Mouse (Mus musculus): Measurements from ENCODE around the gene Fggy.

Gene Fggy

DNA sequence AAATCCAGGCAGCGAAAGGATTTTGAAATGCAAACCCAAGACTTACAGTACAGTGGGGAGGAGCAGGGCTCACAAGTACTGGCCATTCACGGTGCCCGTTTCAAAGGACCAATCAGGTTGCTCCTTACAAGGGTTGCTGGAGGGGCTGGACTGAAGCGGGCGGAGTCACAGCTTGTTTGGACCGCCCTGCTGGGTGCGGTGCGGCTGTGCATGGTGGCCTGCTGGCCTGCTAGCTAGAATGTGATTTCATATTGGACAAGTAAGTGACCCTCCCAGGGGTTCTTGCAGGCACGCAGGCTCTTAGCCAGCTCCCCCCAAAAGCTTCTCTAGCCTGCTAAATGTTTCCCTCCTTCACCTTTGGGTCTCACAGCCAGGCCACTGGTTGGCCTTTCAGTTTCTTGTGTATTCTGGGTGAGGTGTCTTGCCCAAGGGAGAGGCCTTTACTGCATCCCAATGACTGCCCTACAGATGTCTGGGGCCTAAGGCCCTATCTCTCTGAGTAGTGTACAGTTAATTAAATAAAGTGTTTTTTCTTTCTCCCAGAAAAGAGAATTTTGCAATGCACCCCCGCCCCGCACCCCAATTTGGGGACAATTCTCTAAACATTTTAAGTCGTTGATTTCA, at the start of gene Fggy:
Gene Fggy, plus strand, starts transcription at position 175 of the 624 bp plus-strand sequence.
- DNase-seq, result peak; percentile 98

DNA sequence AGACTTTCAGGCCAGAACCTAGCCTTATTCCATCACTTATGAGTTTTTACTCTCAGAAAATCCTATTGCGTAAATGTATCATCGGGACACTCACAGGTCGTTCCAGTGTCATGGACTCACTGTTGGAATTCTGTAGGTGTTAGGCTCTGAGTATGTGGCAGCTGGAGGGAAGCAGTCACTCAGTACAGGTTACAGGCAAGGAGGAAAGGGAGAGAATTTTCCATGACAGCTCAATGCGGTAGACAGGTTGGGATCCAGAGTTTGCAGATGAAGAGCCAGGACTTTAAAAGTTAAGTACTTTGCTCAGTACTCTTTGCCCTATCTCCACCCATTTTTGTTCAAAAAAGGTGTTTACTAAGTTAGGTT, 49.4 kb upstream of the Fggy start:
- DNase-seq, result no peak

DNA sequence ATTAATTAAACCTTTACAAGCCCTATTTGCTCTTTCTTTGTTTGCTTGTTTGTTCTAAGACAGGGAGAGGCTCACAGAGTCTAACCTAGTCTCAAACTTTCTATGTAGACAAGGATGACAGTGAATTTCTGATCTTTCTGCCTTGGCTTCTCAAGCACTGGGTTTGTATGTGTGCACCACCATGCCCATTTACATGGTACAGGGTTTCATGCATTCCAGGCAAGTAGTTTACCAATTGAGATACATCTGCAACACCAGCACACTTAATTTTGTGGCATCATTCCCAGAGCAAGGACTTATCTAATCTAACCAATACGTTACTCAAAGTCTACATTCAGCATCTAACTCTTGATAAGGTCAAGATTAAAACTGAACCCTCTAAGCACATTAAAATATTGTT, 38.9 kb upstream of the Fggy start:
- DNase-seq, result no peak

DNA sequence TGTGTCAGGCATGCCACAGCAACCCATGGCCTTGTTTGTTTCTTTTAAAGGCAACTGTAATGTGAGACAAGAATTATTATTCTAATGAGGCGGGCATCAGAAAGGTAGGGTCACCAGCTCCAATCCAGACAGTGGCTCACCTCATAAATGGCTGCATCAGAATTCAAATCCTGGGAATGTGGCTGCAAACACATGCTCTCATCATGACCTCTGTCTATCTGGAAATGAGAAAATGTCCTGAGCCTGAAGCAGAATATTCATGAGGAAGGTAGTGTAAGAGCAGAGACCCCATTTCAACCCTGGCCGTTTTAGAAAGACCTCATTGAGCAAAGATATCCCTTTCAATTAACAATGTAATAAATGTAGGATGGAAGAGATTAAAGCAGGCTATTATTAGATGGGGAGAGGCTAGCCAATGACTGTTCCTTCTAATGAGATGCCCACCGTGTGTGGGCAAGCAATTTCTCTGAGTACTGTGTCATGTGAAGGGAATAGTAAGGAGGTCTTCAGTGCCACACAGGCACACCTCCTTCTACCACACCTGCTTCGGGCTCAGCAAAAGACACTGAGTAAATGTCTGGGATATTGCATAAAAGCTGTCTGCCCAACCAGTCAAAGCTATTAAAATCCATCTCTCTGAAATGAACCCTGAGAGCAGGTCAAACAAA, 37.2 kb upstream of the Fggy start:
- no peak for DNase-seq

DNA sequence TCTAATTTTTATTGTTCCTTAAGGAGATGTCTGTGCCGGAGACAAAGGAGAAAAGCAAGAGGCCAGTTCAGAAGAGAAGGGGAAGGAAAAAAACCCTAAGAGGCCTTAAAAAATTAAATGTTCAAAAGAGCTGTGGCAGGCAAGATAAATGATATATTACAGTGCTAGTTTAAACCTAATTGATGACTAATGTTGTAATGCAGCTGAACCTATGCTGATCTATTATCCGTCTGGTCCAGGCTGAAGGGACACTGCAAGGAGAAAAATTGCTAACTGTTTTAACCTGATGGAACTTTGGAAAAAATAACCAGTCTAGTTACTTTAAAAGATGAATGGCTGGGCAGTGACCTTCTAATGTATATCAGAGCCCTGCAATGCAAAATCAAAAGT, 36.7 kb upstream of the Fggy start:
- DNase-seq, result no peak

DNA sequence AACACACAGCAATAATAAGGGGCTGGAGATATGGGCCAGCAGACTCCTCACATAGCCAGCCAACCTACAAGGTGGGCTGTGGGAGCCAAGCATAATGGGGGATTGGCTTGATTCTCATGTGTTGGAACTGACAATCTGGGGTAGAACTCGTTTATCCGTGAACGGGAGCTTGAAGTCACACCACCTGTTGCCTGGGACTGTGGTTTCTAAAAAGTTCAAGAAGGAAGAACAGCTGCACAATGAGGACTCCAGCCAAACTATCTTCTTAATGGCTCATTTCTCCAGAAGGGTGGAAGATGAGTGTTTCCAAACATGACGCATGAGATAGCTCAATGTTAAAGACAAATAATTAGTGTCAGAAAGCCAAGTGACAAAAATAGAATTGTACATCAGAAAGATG, 30.7 kb upstream of the Fggy start:
- no peak for DNase-seq

DNA sequence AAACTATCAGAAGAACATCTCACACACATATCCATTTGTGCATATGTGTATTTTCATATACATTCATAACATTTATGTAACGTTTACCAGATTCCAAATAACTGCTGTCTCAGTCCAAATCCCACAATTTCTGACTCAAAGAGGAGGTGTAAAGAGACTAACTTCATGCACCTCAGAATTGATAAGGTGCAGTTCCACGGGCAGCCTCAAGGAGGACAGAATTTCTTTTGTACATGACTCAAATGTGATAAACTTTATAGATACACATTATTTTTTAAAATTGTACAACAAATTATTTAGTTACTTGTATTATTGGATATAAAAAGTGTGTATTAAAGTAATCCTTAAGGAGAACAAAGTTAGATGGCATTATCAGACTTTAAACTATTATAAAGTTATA, 26.6 kb upstream of the Fggy start:
- no peak for DNase-seq

DNA sequence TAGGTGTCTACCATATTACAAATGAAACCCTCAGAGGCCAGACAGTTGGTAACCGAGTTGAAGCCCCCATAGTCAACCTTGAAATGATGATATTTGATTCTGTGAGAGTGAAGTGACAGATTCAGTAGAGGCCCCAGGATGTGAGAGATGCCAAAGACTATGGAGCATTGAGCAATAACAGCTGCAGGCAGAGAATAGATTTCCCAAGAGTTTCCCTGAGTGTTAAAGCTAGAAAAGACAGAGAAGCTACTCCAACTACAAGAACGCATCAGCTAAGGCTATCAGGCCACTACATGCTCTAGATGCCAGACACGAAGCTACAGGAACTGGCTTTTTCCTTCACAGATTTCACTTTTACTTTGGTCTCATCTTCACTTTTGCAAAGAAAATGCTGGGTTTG, 23.4 kb upstream of the Fggy start:
- no peak for DNase-seq

DNA sequence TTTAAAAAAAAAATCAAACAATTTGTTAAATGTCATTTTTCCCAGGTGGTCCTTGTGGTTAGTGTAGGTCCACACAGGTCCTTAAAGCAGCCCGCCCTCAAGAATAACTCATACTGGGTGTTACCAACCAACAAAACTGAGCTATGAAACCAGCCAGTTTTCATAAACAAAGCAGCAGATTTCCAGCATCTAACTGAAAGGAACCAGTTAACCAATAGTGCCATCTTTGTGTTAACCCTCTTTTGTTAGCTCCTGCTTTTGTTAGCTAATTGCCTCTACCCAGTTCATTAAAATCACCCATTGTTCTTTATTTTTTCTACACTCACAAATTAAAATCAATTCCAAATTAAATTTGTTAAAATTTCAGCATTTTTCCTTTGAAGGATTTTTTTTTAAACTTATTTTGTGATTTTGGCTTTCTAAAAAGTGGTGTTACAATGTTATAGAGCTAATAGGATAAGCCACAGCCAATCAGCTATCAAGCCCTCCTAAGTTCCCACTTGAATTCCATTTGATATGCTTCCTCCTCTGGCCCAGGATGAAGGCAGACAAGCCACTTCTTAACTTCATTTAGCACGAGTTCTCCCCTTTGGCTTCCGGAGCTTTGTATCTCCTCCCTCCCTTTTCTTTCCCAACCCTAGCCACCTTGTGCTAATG, 15.8 kb upstream of the Fggy start:
- DNase-seq, result no peak

DNA sequence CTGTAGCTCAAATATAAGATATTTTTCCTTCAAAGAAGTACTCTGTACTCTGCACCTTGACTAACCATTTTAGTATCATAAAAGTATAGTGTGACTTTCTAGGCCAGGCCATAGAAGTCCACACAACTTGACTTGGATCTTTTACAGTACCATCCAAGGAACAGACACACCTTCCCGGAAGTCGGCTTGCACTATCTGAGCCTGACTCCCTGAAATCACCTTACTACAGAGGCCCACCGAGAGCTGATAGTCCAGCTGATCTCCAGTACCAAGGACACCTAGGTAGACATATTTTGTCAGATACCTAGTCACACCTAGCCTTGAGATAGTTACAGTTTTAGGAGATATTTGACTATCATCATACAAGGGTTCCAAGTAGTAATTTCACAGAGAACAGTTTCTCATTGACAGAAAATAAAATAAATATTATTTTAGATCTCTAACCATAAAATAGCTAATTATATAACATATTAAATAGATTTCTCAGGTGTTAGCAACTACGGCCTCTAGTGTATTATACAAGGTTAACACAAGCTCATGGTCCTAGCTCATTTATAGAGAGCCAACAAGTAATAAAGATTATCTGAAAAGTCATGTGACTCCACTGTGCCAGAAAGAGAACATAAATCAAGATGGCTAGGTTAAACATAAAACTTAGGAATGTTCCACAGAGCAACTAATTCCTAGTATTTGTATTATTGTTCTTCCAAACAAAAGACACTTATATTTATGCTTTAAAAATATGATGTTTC, 15.1 kb upstream of the Fggy start:
- no peak for DNase-seq

DNA sequence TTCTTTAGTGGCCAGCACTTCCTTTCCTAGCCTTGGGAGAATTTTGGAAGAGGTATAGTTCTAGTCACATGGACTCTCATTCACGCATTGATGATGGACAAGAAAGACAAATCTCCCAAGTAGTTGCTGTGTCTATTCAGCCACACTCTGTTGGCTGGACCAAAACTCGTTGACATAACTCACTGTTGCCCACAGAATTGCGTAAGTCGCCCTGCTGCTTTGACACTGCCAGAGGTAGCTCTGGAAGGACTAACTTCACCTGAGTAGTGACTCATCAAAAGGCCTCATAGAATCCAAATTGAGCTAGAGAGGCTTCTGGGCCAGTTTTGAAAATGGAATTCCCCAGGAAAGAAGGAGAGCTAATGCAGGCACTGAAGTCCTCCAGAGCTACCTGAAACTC, 13.8 kb upstream of the Fggy start:
- DNase-seq, result no peak

DNA sequence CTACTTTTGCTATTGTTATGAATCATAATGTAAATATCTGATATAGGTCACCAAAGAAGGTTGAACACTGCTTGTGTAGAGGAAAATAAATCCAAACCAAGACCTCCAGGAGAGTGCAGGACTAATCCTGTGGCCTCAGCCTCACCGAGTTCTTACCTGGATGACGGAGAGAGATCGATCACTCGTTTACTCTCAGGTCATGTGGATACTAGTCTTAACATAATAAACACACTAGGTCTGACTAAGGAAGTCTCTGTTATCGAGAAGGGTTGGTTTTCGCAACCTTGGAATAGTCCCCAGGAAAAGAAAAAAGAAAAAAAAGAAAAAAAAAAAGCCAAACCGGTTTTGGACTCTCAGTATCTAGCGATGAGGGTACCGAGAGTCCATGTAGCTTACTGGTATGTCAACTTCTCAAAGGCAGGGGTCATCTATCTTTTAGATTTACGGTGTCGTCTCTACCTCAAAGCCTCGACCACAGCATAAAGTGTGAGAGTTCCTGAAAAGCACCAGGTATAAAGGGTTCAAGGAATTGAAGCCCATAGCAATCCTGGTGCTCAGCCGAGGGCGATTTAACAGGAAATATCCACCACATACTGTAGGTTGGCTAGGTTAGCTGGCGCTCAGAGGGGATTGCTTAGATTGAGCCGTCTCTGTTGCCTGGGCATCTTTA, 509 bp upstream of the Fggy start:
- DNase-seq, result no peak

DNA sequence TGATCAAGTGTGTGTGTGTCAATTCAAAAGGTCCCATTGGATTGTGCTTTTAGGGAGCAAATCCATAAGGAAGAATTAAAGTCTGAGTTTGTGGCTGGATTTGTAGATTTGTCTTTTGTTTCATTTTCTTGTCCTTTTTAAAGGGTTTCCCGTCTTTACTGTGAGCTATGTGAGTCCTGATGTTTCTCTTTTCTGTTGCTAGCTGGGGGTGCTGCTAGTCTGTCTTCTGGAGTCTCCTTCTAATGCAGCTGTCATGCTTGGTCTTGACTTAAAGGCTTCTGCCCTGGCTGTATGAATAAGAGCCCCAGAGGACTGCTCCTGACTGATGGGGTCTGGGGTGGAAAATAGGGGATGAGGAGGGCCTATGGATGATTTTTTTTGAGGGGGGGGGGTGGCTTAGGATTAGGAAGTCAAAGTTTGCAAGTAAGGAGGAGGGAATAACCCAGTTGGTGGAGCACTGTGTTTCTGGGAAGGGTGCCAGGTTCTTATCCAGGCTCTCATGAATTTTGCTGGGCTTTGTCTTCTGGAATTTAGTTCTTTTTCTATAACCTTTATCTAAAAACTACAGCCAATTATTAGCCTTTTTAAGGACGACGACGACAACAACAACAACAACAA, 1.1 kb downstream of the Fggy start:
- no peak for DNase-seq

DNA sequence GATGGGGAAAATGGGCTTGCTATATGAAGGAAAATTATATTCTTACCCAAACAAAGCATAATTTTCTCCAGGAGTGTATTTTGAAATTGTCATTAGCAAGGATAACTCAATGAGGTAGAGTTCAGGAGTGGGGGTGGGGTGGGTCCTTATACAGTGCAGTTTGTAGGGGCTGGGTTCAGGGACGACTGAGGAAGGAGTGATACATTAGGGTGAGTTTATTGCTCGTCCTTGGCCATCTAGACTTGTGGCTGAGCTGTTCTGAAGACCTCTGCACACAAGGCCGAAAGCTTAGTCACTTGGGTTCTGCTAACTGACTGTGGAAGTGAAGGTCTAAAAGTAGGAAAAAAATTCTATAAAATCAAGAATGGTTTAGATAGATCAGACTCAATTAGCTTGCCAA, 14.3 kb downstream of the Fggy start:
- no peak for DNase-seq

DNA sequence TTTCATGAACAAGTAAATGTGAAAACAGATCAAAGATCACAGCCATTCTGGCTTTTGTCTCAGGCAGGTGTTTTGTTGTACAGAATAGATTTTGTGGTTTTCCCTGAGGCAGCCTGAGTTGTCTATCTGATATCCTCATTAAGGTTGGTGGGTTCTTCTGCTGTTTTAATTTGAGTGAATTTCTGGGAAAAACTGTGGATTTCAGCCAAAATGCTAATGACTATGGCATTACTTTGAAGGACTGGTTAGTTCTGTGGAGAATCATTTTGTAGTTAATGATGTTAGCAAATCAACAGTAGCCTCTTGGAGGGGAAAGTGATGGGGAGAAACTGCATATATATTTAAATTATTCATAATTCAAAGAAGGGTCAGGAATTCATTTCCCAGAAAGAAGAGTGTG, 16.4 kb downstream of the Fggy start:
- DNase-seq, result no peak

DNA sequence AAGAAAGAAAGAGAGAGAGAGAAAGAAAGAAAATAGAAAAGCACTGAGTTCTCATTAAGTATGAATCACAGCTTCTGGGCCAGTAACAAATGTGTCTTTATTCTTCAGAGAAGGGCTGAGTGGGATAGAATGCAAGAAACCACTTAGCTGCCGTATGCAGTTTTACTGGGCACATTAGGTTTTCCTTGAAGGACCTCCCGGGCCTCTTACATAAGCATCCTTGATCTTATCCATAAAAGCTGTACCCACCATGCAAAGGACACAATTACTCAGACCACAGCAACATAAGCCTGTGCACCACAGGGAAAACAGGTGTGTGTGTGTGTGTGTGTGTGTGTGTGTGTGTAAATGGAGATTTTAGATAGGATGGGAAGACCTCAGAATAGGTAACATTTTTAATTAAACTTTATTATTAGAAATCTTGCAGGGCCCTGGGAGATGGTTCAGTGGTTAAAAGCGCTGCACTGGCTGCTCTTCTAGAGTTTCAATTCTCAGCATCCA, 18.2 kb downstream of the Fggy start:
- DNase-seq, result no peak

DNA sequence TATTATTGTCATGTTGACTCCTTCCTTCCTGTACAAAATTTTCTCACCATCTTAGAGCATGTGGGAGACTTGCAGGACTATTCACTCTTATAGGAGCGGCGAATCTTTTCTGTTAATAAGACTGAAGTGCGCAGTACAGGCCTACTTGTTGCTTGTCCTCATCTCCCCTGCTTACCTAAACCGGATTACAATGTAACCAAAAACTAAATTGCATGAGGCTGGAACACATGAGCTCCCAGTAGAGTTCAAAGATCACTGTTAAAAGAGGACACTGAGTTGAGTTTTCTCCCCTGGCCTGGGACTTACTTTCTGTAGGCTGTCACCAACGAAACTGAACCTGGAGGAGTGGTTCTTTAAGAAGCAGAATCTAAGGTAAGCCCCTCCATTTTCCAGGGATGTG, 21.9 kb downstream of the Fggy start:
- no peak for DNase-seq

DNA sequence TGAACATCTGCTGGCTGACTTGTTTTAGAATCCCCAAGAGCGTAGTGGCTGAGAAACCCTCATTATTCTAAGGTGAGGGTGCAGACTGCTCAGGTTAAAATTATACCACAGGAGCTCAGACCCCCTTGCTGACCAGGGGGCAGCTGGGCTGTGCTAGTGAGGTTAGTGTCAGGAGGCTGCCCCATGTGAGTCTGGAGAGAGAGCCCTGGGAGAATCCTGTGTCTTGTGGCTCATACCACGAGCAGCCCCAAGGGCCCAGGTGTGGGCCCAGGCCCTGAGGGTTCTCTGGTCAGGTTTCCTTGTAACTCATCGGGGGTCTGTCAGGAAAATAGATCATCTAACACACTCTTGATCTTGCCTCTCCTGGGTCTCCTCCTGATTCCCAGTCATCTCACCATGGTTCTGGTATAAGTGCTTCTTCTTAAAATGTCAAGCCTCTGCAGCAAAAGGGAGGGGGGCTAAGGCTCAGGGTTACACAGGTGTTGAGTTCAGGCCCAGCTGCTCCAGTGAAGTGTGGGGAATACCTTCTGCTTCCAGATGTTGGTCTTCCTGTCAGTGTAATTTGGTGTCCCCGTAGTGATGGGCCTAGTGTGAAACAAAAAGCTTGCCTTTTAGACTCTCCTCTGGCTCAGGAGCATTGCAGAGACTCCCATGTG, 26.9 kb downstream of the Fggy start:
- no peak for DNase-seq

DNA sequence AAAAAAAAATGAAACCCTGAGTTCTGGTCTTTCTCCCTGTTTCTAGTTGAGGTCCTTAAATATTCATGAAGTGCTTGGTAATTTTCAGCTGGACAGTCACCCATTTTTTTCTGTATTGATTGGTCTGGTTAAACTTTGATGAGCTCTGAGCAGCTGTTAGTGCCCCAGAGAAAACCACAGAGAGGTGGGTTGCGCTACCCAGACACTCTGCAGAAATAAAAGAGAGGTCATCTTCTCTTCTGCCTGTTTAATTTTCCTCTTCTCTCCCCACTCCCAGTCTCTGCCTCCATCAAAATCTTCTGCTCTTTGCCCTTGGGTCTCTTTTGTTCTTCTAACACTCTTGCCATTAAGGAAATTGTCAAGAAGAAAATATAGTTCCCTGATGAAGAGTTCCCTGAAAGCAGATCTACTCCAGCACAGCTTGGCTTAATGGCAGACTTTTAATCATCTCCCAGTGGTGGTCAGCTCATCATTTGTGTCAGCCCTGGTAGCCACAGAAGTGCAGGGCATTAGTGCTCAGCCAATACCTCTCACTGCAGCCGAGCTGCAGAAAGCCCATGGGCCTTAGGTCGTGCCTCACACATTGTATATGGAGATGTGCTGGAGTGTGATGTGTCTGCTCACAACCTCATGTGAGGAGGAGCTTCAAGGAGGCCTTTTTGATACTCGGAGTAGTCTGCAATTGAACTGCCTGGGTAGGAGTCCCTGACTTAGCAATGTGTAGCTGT, 29.1 kb downstream of the Fggy start:
- DNase-seq, result no peak

DNA sequence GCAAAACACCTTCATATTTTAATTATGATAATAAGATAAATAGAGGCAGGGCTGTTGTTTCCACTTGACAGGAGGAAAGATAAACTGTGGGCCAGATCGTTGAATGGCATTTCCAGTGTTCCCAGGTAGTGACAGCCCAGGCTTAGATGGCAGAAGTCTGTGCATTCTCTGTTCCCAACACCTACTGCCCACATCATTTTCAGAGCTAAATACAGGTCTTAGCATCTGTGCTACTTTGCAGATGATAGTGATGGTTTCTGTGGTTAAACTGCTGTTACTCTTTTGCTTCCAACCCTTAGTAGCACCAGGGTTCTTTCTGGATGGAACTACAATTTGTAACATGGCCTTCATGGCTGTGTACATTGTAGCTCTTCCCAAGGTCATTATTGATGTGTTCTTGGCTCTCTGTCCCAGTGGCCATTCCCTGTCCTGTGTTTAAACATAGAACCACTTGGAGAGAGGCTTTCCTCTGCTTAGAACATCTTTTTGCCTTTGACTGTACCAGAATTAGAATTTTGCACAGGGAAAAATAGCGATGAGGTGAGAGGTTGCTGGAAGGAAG, 31.5 kb downstream of the Fggy start:
- peak; percentile 33 for DNase-seq

DNA sequence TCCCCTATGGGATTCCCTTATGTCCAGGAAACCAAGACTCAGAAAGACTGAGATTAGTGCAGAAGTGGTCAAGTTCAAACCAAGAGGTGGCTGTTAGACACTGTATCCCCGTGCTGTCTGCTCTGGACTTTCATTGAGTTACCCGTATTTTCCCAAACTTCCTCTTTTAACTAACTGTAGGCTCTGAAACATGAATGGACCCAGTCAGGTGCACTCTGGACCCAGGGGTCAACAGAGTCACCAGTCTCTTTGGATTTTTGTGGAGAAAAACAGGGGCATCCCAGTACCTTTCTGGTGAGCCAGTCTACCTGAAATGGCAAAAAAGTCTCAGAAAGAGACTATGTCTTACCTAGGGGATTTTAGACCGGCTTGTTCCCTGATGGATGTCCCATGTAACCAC, 33.6 kb downstream of the Fggy start:
- no peak for DNase-seq
